Mouse (Mus musculus) cerebellum, postnatal 36 days (tissue): ENCODE data around the gene Grin3b.

ENCODE experiments used
- DNase-seq, 2 experiments: peaks; one replicate each; pipeline ENCODE4 v3.0.0; 2021 to 2022; ENCODE audit warnings: mixed read lengths in 2 of 2

The Grin3b gene

GRCm38 (mm10) chr10:80018739-80019297, 48.3 kb downstream of the Grin3b start:
- DNase-seq = no peak

- DNase-seq = no peak
These were observed 49.1 kb downstream of the Grin3b start for GRCm38 (mm10) chr10:80019471-80020131.

- no peak for DNase-seq
These were observed 49.7 kb downstream of the Grin3b start for GRCm38 (mm10) chr10:80020191-80020590.

- no peak for DNase-seq
These were observed 50.2 kb downstream of the Grin3b start for GRCm38 (mm10) chr10:80020603-80021319.

- no peak for DNase-seq
These were observed 50.8 kb downstream of the Grin3b start for GRCm38 (mm10) chr10:80021320-80021641.

- no peak for DNase-seq
These were observed 51.6 kb downstream of the Grin3b start for GRCm38 (mm10) chr10:80022164-80022563.

- DNase-seq = no peak
These were observed 52.3 kb downstream of the Grin3b start for GRCm38 (mm10) chr10:80022806-80023205.

GRCm38 (mm10) chr10:80023758-80024157, 53.2 kb downstream of the Grin3b start:
- DNase-seq = no peak

- DNase-seq = no peak
These were observed 53.9 kb downstream of the Grin3b start for GRCm38 (mm10) chr10:80024229-80025043.

- no peak for DNase-seq
These were observed 54.5 kb downstream of the Grin3b start for GRCm38 (mm10) chr10:80025044-80025347.

GRCm38 (mm10) chr10:80025463-80025862, 54.9 kb downstream of the Grin3b start:
- DNase-seq = no peak

GRCm38 (mm10) chr10:80025889-80026288, 55.4 kb downstream of the Grin3b start:
- DNase-seq = no peak
